Mouse (Mus musculus) G1E (cell line): Measurements from ENCODE around the gene Zfp710. TPM values are rescaled to one million over a fixed set of nuclear protein-coding genes. Genes with fewer than 3 reads are reported as not detected.

ENCODE experiments used
- ATAC-seq: 2 replicates; pipeline ENCODE4 v1.8.0; 2016; ENCODE audit warnings: mild to moderate bottlenecking; ENCODE audit not compliant: insufficient number of reproducible peaks, poor library complexity, low FRiP score, severe bottlenecking; ENCODE audit errors: extremely low read depth
- DNase-seq: peaks from one replicate; pipeline ENCODE4 v3.0.0; 2012; ENCODE audit warnings: low spot score
- H3K27me3 ChIP-seq: 2 replicates; pipeline ENCODE4 v1.6.1; 2012; ENCODE audit warnings: mild to moderate bottlenecking, low read length, inconsistent platforms; ENCODE audit not compliant: insufficient read depth
- H3K36me3 ChIP-seq: replicated peaks from 2 replicates; pipeline ENCODE3; 2012; ENCODE audit warnings: mild to moderate bottlenecking, inconsistent platforms
- H3K4me1 ChIP-seq: 2 replicates; pipeline ENCODE4 v1.6.1; 2012; ENCODE audit warnings: low read depth, low read length, inconsistent platforms, mixed read lengths; ENCODE audit not compliant: insufficient read depth
- H3K4me3 ChIP-seq: 2 replicates; pipeline ENCODE4 v1.5.1; 2012; ENCODE audit warnings: low read depth, mild to moderate bottlenecking, inconsistent platforms, low read length, moderate library complexity, mixed read lengths
- H3K9me3 ChIP-seq: replicated peaks from 2 replicates; pipeline ENCODE4 v1.6.1; 2012; ENCODE audit warnings: inconsistent platforms
- CTCF ChIP-seq: IDR thresholded peaks from 2 replicates; pipeline ENCODE4 v1.5.1; 2012; ENCODE audit warnings: low read depth, low read length, inconsistent platforms, mixed read lengths
- GATA1 ChIP-seq: IDR thresholded peaks from 2 replicates; pipeline ENCODE4 v1.6.1; 2012; ENCODE audit warnings: borderline replicate concordance, low read length, inconsistent platforms, mixed read lengths
- GATA2 ChIP-seq: IDR thresholded peaks from 2 replicates; pipeline ENCODE4 v1.6.1; 2012; ENCODE audit warnings: low read depth, low read length, inconsistent platforms, borderline replicate concordance
- POLR2AphosphoS5 ChIP-seq: IDR thresholded peaks from 2 replicates; pipeline ENCODE4 v1.6.1; 2012; ENCODE audit warnings: low read depth, low read length, inconsistent platforms; ENCODE audit not compliant: insufficient replicate concordance
- TAL1 ChIP-seq: conservative IDR thresholded peaks from 2 replicates; pipeline ENCODE4 v1.6.1; 2012; ENCODE audit warnings: low read depth, low read length, inconsistent platforms, mixed read lengths
- polyA plus RNA-seq: library from polyadenylated mRNA; stranded (reverse); fragments of >175 nt; gene quantifications from 2 replicates; pipeline ENCODE4 v1.2.3, GENCODE M21; 2012
- total RNA-seq, 2 experiments: library from RNA; stranded (forward) in 1 of 2; stranded (reverse) in 1 of 2; fragments of 200-1000 nt in 1 of 2; fragments of >200 nt in 1 of 2; fragmentation: Nextera tagmentation in 1 of 2; gene quantifications; 2 replicates each; pipeline ENCODE4 v1.2.3; 2014 to 2017

Gene Zfp710
- total and polyA plus RNA-seq, 3 experiments: 10.7 to 53.7 (median 25.1) TPM

GRCm38 (mm10) chr7:80111066-80112045 is 86.7 kb downstream of the Zfp710 start:
- H3K27me3 ChIP-seq: no peaks in the 10 kb centered on the region
- peaks cover 57% of the 10 kb centered on the region for H3K4me1 ChIP-seq
- H3K9me3 ChIP-seq: peaks cover 7% of the 10 kb centered on the region
- no peak for DNase-seq
- ATAC-seq: no peak
- no peak for TF ChIP-seq TAL1
- no peak for TF ChIP-seq POLR2AphosphoS5
- TF ChIP-seq GATA1: no peak
- TF ChIP-seq CTCF: no peak
- TF ChIP-seq GATA2: no peak
- H3K36me3 ChIP-seq: peaks cover 33% of the 10 kb centered on the region
- H3K4me3 ChIP-seq: no peak overlapping the region

GRCm38 (mm10) chr7:80113989-80114388 is 89.4 kb downstream of the Zfp710 start:
- H3K9me3 ChIP-seq: no peaks in the 10 kb centered on the region
- no peaks in the 10 kb centered on the region; the same call in 1 of the 2 replicates for H3K27me3 ChIP-seq
- H3K4me1 ChIP-seq: peaks cover 59% of the 10 kb centered on the region
- no peak for TF ChIP-seq CTCF
- TF ChIP-seq GATA2: no peak
- TF ChIP-seq GATA1: no peak
- no peak for DNase-seq
- peak overlapping the region; percentile 89; the same call in 1 of the 2 replicates for H3K4me3 ChIP-seq
- no peak for ATAC-seq
- H3K36me3 ChIP-seq: peaks cover 23% of the 10 kb centered on the region

- no peaks in the 10 kb centered on the region; the same call in 1 of the 2 replicates for H3K27me3 ChIP-seq
- peaks cover 56% of the 10 kb centered on the region for H3K4me1 ChIP-seq
- peak overlapping the region; percentile 89 for H3K4me3 ChIP-seq
- no peaks in the 10 kb centered on the region for H3K9me3 ChIP-seq
- DNase-seq: peak; percentile 73
- no peak for TF ChIP-seq GATA2
- TF ChIP-seq POLR2AphosphoS5: no peak
- no peak for TF ChIP-seq TAL1
- TF ChIP-seq GATA1: no peak
- TF ChIP-seq CTCF: no peak
- H3K36me3 ChIP-seq: peaks cover 20% of the 10 kb centered on the region
- ATAC-seq: peak; percentile 46; the same call in 1 of the 2 replicates
Measured at GRCm38 (mm10) chr7:80114451-80115223, 90.0 kb downstream of the Zfp710 start.

- no peaks in the 10 kb centered on the region; the same call in 1 of the 2 replicates for H3K27me3 ChIP-seq
Measured at GRCm38 (mm10) chr7:80115224-80115590, 90.6 kb downstream of the Zfp710 start, which contains the start of gene Idh2. Idh2 (minus strand) TSS chr7:80115392.

GRCm38 (mm10) chr7:80116158-80116557 is 91.5 kb downstream of the Zfp710 start:
- DNase-seq: no peak
- Histone ChIP-seq H3K4me3 (no peak overlapping the region), H3K9me3 (no peaks in the 10 kb centered on the region), H3K36me3 (peaks cover 15% of the 10 kb centered on the region), H3K27me3 (no peaks in the 10 kb centered on the region; the same call in 1 of the 2 replicates), H3K4me1 (peaks cover 58% of the 10 kb centered on the region)
- no peak for ATAC-seq
- TF ChIP-seq GATA1: no peak
- no peak for TF ChIP-seq GATA2
- no peak for TF ChIP-seq TAL1
- TF ChIP-seq CTCF: no peak
- no peak for TF ChIP-seq POLR2AphosphoS5

More at GRCm38 (mm10) chr7:80115224-80115590, 90.6 kb downstream of the Zfp710 start, which contains the start of gene Idh2:
- Histone ChIP-seq H3K36me3 (peaks cover 17% of the 10 kb centered on the region), H3K4me3 (peak within 1 kb of the TSS; percentile 89), H3K4me1 (peaks cover 57% of the 10 kb centered on the region), H3K9me3 (no peaks in the 10 kb centered on the region)
- ATAC-seq (peak; percentile 83), DNase-seq (peak; percentile 99)
- TF ChIP-seq GATA2 (no peak), GATA1 (no peak), TAL1 (no peak), CTCF (no peak), POLR2AphosphoS5 (no peak)

GRCm38 (mm10) chr7:80119198-80119597 is 94.6 kb downstream of the Zfp710 start:
- ATAC-seq: no peak
- Histone ChIP-seq H3K36me3 (no peaks in the 10 kb centered on the region), H3K4me3 (no peak overlapping the region), H3K9me3 (no peaks in the 10 kb centered on the region), H3K4me1 (peaks cover 57% of the 10 kb centered on the region), H3K27me3 (no peaks in the 10 kb centered on the region; the same call in 1 of the 2 replicates)
- no peak for TF ChIP-seq POLR2AphosphoS5
- no peak for TF ChIP-seq TAL1
- TF ChIP-seq GATA2: no peak
- no peak for TF ChIP-seq GATA1
- TF ChIP-seq CTCF: no peak
- no peak for DNase-seq
